Mouse (Mus musculus) MEL (cell line): ENCODE results near the gene Pgpep1. TPM values are rescaled to one million over a fixed set of nuclear protein-coding genes. Genes with fewer than 3 reads are reported as not detected.

ENCODE experiments used
- DNase-seq: peaks from one replicate; pipeline ENCODE4 v3.0.0; 2011; ENCODE audit warnings: low read depth, low spot score
- H3K27ac ChIP-seq: 2 replicates; pipeline ENCODE4 v1.5.1; 2012; ENCODE audit warnings: low read depth, mild to moderate bottlenecking, control low read depth, low read length, moderate library complexity; ENCODE audit not compliant: control insufficient read depth
- H3K27me3 ChIP-seq, 2 experiments: fragments of 150-350 bp in 1 of 2; sonication (generic) in 1 of 2; 2 replicates each; pipeline ENCODE4 v1.6.1; 2012; ENCODE audit warnings: low read length in 2 of 2, mild to moderate bottlenecking in 2 of 2, improper control_type of control experiment in 1 of 2, moderate library complexity in 1 of 2; ENCODE audit not compliant: insufficient read depth in 2 of 2, control insufficient read depth in 1 of 2
- H3K36me3 ChIP-seq, 2 experiments: 2 replicates each; pipeline ENCODE4 v1.6.1; 2012 to 2014; ENCODE audit warnings: low read length in 2 of 2, improper control_type of control experiment in 1 of 2, inconsistent platforms in 1 of 2, mild to moderate bottlenecking in 1 of 2; ENCODE audit not compliant: insufficient read depth in 2 of 2, control insufficient read depth in 1 of 2
- H3K4me1 ChIP-seq, 2 experiments: fragments of 150-350 bp in 1 of 2; sonication (generic) in 1 of 2; 2 replicates each; pipeline ENCODE4 v1.6.1; 2012; ENCODE audit warnings: low read length in 2 of 2, improper control_type of control experiment in 1 of 2, mild to moderate bottlenecking in 1 of 2; ENCODE audit not compliant: insufficient read depth in 2 of 2, control insufficient read depth in 1 of 2
- H3K4me3 ChIP-seq, 2 experiments: fragments of 150-350 bp in 1 of 2; sonication (generic) in 1 of 2; 2 replicates each; pipeline ENCODE4 v1.5.1; 2012; ENCODE audit warnings: low read depth in 2 of 2, low read length in 2 of 2, mild to moderate bottlenecking in 2 of 2, moderate library complexity in 2 of 2, control low read depth in 1 of 2, improper control_type of control experiment in 1 of 2; ENCODE audit not compliant: control insufficient read depth in 1 of 2, insufficient read depth in 1 of 2
- H3K79me2 ChIP-seq: 2 replicates; pipeline ENCODE4 v1.6.1; 2012; ENCODE audit warnings: mild to moderate bottlenecking, low read length, moderate library complexity; ENCODE audit not compliant: control insufficient read depth, poor library complexity, insufficient read depth
- H3K9ac ChIP-seq: 2 replicates; pipeline ENCODE4 v1.6.1; 2012; ENCODE audit warnings: low read depth, mild to moderate bottlenecking, control low read depth, low read length, moderate library complexity; ENCODE audit not compliant: control insufficient read depth, poor library complexity, severe bottlenecking
- H3K9me3 ChIP-seq: fragments of 150-350 bp; sonication (generic); replicated peaks from 2 replicates; pipeline ENCODE4 v1.6.1; 2012; ENCODE audit warnings: mild to moderate bottlenecking, low read length, improper control_type of control experiment, moderate library complexity; ENCODE audit not compliant: insufficient read depth
- BHLHE40 ChIP-seq: IDR thresholded peaks from 2 replicates; pipeline ENCODE4 v1.6.1; 2012; ENCODE audit warnings: low read depth, mild to moderate bottlenecking, inconsistent platforms, low read length, improper control_type of control experiment, borderline replicate concordance
- CHD2 ChIP-seq: IDR thresholded peaks from 2 replicates; pipeline ENCODE4 v1.6.1; 2011; ENCODE audit warnings: low read length, improper control_type of control experiment
- E2F4 ChIP-seq: IDR thresholded peaks from 2 replicates; pipeline ENCODE4 v1.6.1; 2011; ENCODE audit warnings: low read depth, low read length, improper control_type of control experiment, borderline replicate concordance
- ELF1 ChIP-seq: IDR thresholded peaks from 2 replicates; pipeline ENCODE4 v1.6.1; 2014; ENCODE audit warnings: low read depth, mild to moderate bottlenecking, inconsistent platforms, low read length, improper control_type of control experiment, moderate library complexity
- EP300 ChIP-seq, 2 experiments: IDR thresholded peaks; 2 replicates each; pipeline ENCODE4 v1.6.1; 2011; ENCODE audit warnings: improper control_type of control experiment in 2 of 2, low read length in 2 of 2, low read depth in 1 of 2, mild to moderate bottlenecking in 1 of 2
- ETS1 ChIP-seq: IDR thresholded peaks from 2 replicates; pipeline ENCODE4 v1.6.1; 2012; ENCODE audit warnings: low read depth, mild to moderate bottlenecking, inconsistent platforms, low read length, improper control_type of control experiment, moderate library complexity
- GABPA ChIP-seq: IDR thresholded peaks from 2 replicates; pipeline ENCODE4 v1.6.1; 2012; ENCODE audit warnings: low read depth, mild to moderate bottlenecking, inconsistent platforms, low read length, improper control_type of control experiment, moderate library complexity
- GATA1 ChIP-seq: IDR thresholded peaks from 2 replicates; pipeline ENCODE4 v1.6.1; 2011; ENCODE audit warnings: low read depth, low read length, improper control_type of control experiment
- HCFC1 ChIP-seq: IDR thresholded peaks from 2 replicates; pipeline ENCODE4 v1.6.1; 2012; ENCODE audit warnings: low read depth, mild to moderate bottlenecking, inconsistent platforms, low read length, improper control_type of control experiment, moderate library complexity
- JUND ChIP-seq: IDR thresholded peaks from 2 replicates; pipeline ENCODE4 v1.6.1; 2011; ENCODE audit warnings: low read depth, mild to moderate bottlenecking, improper control_type of control experiment, low read length
- MAFK ChIP-seq: IDR thresholded peaks from 2 replicates; pipeline ENCODE4 v1.6.1; 2011; ENCODE audit warnings: low read depth, mild to moderate bottlenecking, low read length, improper control_type of control experiment, borderline replicate concordance
- MAZ ChIP-seq: IDR thresholded peaks from 2 replicates; pipeline ENCODE4 v1.6.1; 2012; ENCODE audit warnings: low read depth, mild to moderate bottlenecking, inconsistent platforms, low read length, improper control_type of control experiment
- MXI1 ChIP-seq: IDR thresholded peaks from 2 replicates; pipeline ENCODE4 v1.6.1; 2011; ENCODE audit warnings: mild to moderate bottlenecking, low read depth, low read length, improper control_type of control experiment
- MYC ChIP-seq: IDR thresholded peaks from 2 replicates; pipeline ENCODE4 v1.6.1; 2011; ENCODE audit warnings: low read depth, mild to moderate bottlenecking, low read length, improper control_type of control experiment, moderate library complexity
- NELFE ChIP-seq: IDR thresholded peaks from 2 replicates; pipeline ENCODE4 v1.6.1; 2011; ENCODE audit warnings: low read depth, low read length, improper control_type of control experiment
- POLR2AphosphoS2 ChIP-seq: IDR thresholded peaks from 2 replicates; pipeline ENCODE4 v1.6.1; 2011; ENCODE audit warnings: low read length, improper control_type of control experiment
- POLR2AphosphoS5 ChIP-seq: IDR thresholded peaks from 2 replicates; pipeline ENCODE4 v1.6.1; 2012; ENCODE audit warnings: low read depth, borderline replicate concordance, mild to moderate bottlenecking, inconsistent platforms, low read length, moderate library complexity, mixed read lengths
- RCOR1 ChIP-seq: IDR thresholded peaks from 2 replicates; pipeline ENCODE4 v1.6.1; 2012; ENCODE audit warnings: low read depth, mild to moderate bottlenecking, inconsistent platforms, low read length, improper control_type of control experiment
- SIN3A ChIP-seq: IDR thresholded peaks from 2 replicates; pipeline ENCODE4 v1.6.1; 2012; ENCODE audit warnings: low read length, improper control_type of control experiment, inconsistent platforms
- SMC3 ChIP-seq: IDR thresholded peaks from 2 replicates; pipeline ENCODE4 v1.6.1; 2011; ENCODE audit warnings: low read depth, low read length, improper control_type of control experiment
- TAL1 ChIP-seq: IDR thresholded peaks from 2 replicates; pipeline ENCODE4 v1.6.1; 2012; ENCODE audit warnings: mild to moderate bottlenecking, inconsistent platforms, low read length, moderate library complexity, mixed read lengths
- TBP ChIP-seq: IDR thresholded peaks from 2 replicates; pipeline ENCODE4 v1.8.0; 2011; ENCODE audit warnings: low read depth, low read length, improper control_type of control experiment
- TCF12 ChIP-seq: IDR thresholded peaks from 2 replicates; pipeline ENCODE4 v1.6.1; 2014; ENCODE audit warnings: low read depth, mild to moderate bottlenecking, inconsistent platforms, low read length, improper control_type of control experiment, moderate library complexity
- UBTF ChIP-seq: IDR thresholded peaks from 2 replicates; pipeline ENCODE4 v1.6.1; 2012; ENCODE audit warnings: low read depth, mild to moderate bottlenecking, inconsistent platforms, low read length, improper control_type of control experiment, moderate library complexity, borderline replicate concordance; ENCODE audit not compliant: insufficient read depth
- ZC3H11A ChIP-seq: IDR thresholded peaks from 2 replicates; pipeline ENCODE4 v1.6.1; 2012; ENCODE audit warnings: low read depth, mild to moderate bottlenecking, inconsistent platforms, low read length, improper control_type of control experiment
- ZNF384 ChIP-seq: IDR thresholded peaks from 2 replicates; pipeline ENCODE4 v1.6.1; 2012; ENCODE audit warnings: low read depth, mild to moderate bottlenecking, inconsistent platforms, low read length, improper control_type of control experiment
- polyA plus RNA-seq, 2 experiments: library from polyadenylated mRNA; stranded (reverse) in 1 of 2; unstranded in 1 of 2; fragments of >175 nt in 1 of 2; fragments of >200 nt in 1 of 2; gene quantifications; 2 replicates each; pipeline versions ENCODE4 v1.2.1 to v1.2.4; 2012; ENCODE audit warnings: low replicate concordance in 2 of 2, low read depth in 1 of 2; ENCODE audit not compliant: insufficient read length in 2 of 2, insufficient read depth in 1 of 2, missing spikeins in 1 of 2
- total RNA-seq: library from RNA; depleted of rRNA; stranded (reverse); fragments of 300-350 nt; gene quantifications from 2 replicates; pipeline ENCODE4 v1.2.3, GENCODE M21; 2012

Pgpep1 gene
- total and polyA plus RNA-seq, 3 experiments: 12.6 to 19.5 TPM; not detected in 1

DNA sequence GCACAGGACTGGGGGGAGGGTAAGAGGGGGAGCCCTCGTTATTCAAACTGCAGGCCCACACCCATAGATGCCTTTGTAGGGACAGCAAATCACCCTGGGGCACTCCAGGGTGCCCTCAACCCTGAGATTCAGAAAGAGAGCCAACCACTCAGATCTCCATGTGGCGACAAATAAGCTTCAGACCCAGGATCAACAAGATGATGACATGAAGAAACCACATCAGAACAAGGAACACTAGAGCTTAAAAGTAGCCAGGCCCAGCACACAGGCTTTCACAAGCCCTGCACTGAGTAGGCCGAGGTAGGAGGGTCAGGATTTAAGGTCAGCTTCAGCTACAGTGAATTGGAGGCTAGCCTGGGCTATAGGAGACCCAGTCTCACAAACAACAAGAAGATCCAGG lies 11.3 kb downstream of the Pgpep1 start:
- Histone ChIP-seq H3K36me3 (peaks cover 2 to 24% of the 10 kb centered on the region in 2 experiments; a peak in 3 of 4 replicates), H3K79me2 (no peaks in the 10 kb centered on the region), H3K9me3 (no peaks in the 10 kb centered on the region), H3K27ac (peak overlapping the region; percentile 70), H3K4me1 (peaks cover 9 to 30% of the 10 kb centered on the region in 2 experiments), H3K27me3 (no peaks in the 10 kb centered on the region), H3K9ac (no peak overlapping the region; the same call in 1 of the 2 replicates), H3K4me3 (no peak overlapping the region)
- TF ChIP-seq ZNF384 (no peak), RCOR1 (peak; percentile 81), SMC3 (no peak), HCFC1 (0 out of 2 replicates have a peak, but pooled peaks have one; percentile 18), POLR2AphosphoS5 (no peak), POLR2AphosphoS2 (no peak), ETS1 (no peak; the same call in 1 of the 2 replicates), ELF1 (no peak), TCF12 (peak; percentile 26; the same call in 1 of the 2 replicates), E2F4 (no peak), GATA1 (peak; percentile 70), EP300 (IDR thresholded peaks at IDR 0.05; ENCODE audit: low read depth in 1 of 2, low read length in 2 of 2) (peak; percentile 25 to 42; a peak in 3 of 4 replicates), TAL1 (peak; percentile 61), SIN3A (no peak; the same call in 1 of the 2 replicates), NELFE (peak; percentile 18; the same call in 1 of the 2 replicates), MYC (0 out of 2 replicates have a peak, but pooled peaks have one; percentile 7), MXI1 (0 out of 2 replicates have a peak, but pooled peaks have one; percentile 18), MAZ (no peak), CHD2 (no peak), ZC3H11A (no peak), GABPA (no peak), UBTF (no peak), JUND (no peak), BHLHE40 (no peak), MAFK (peak; percentile 19; the same call in 1 of the 2 replicates), TBP (0 out of 2 replicates have a peak, but pooled peaks have one; percentile 13)
- DNase-seq: peak; percentile 75
